Mouse (Mus musculus): ENCODE results near the gene 4921530L21Rik.

Gene 4921530L21Rik

GRCm38 (mm10) chr14:95880954-95881353 is at the start of gene 4921530L21Rik:
Gene 4921530L21Rik, plus strand, starts transcription at chr14:95881254.
- DNase-seq = no peak

GRCm38 (mm10) chr14:95833866-95834265 is 47.2 kb upstream of the 4921530L21Rik start:
- DNase-seq = no peak

- DNase-seq = no peak
Measured at GRCm38 (mm10) chr14:95862981-95863380, 18.1 kb upstream of the 4921530L21Rik start.

GRCm38 (mm10) chr14:95865676-95866416 is 15.2 kb upstream of the 4921530L21Rik start:
- DNase-seq = no peak

- DNase-seq = no peak
Measured at GRCm38 (mm10) chr14:95872020-95872419, 9.0 kb upstream of the 4921530L21Rik start.

GRCm38 (mm10) chr14:95876785-95877510 is 4.1 kb upstream of the 4921530L21Rik start:
- DNase-seq = no peak

GRCm38 (mm10) chr14:95877548-95877947 is 3.5 kb upstream of the 4921530L21Rik start:
- no peak for DNase-seq

- no peak for DNase-seq
Measured at GRCm38 (mm10) chr14:95899458-95899857, 18.4 kb downstream of the 4921530L21Rik start.

GRCm38 (mm10) chr14:95904591-95905095 is 23.6 kb downstream of the 4921530L21Rik start:
- no peak for DNase-seq

GRCm38 (mm10) chr14:95913293-95913692 is 32.2 kb downstream of the 4921530L21Rik start:
- no peak for DNase-seq

GRCm38 (mm10) chr14:95926742-95927141 is 45.7 kb downstream of the 4921530L21Rik start:
- no peak for DNase-seq

- no peak for DNase-seq
Measured at GRCm38 (mm10) chr14:95927810-95928785, 47.0 kb downstream of the 4921530L21Rik start.
